Comparison of ENCODE assay signal across 8 mouse cellular contexts in the genomic region with DNA sequence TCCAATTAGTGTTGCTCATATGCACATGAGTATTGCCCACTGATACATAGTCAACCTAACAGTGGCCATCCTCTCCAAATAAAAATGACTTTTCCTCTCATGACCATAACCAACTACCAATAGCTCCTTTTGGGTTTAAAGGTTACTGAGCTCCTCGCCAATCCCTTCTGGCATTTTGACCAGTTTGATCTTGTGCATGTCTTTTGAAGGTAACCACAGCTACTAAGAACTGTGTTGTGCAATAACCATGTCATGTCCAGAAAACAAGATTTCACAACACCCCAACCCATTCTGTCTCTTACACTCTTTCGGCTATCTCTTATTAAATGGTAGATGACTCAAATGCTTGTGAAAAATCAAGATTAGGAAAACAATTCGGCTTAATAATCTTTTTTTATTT.
"Had no signal": no experiment of that assay in that cellular context is flagged by ENCODE, and none has a peak within 500 bp of the region (broad histone marks: within the 10 kb centered on the region; RNA-seq: fewer than 3 reads in every experiment).

No protein-coding gene starts in this region.

- DNase-seq: kidney, postnatal 14 days; left cerebral cortex, postnatal 4 days; lung, embryonic 14.5 days; lung, postnatal 10 days; lung, postnatal 4 days; midbrain, embryonic 14.5 days; right cerebral cortex, adult 18-20 months; thymus, postnatal 4 days had no signal
